Mouse (Mus musculus): ENCODE results near the gene Rtf2. TPM values are rescaled to one million over a fixed set of nuclear protein-coding genes. Genes with fewer than 3 reads are reported as not detected.
A peak's percentile ranks its signal among the peaks of the same experiment; 100 is the strongest.

Rtf2 gene
- polyA plus RNA-seq, 1 experiment from 2014 or later = 74.7 TPM

- H3K27ac ChIP-seq = no peak overlapping the region
- H3K9ac ChIP-seq = no peak overlapping the region
- H3K27me3 ChIP-seq = no peaks in the 10 kb centered on the region
- 60% methylated on average over 2 of the region's 2 CpGs for WGBS
- ATAC-seq (ENCODE audit: insufficient number of reproducible peaks, low FRiP score, low TSS enrichment, low read depth) = no peak
- H3K36me3 ChIP-seq = no peaks in the 10 kb centered on the region
- H3K9me3 ChIP-seq = no peaks in the 10 kb centered on the region
- no peak overlapping the region for H3K4me2 ChIP-seq
- no peak overlapping the region for H3K4me3 ChIP-seq
- 0 out of 2 replicates have a peak, but pooled peaks cover 2% of the 10 kb centered on the region for H3K4me1 ChIP-seq
These were observed 29.7 kb upstream of the Rtf2 start for GRCm38 (mm10) chr2:172410686-172411085.

GRCm38 (mm10) chr2:172411091-172411490 lies 29.3 kb upstream of the Rtf2 start:
- no peaks in the 10 kb centered on the region for H3K36me3 ChIP-seq
- H3K4me2 ChIP-seq = no peak overlapping the region
- no peaks in the 10 kb centered on the region for H3K27me3 ChIP-seq
- H3K4me3 ChIP-seq = no peak overlapping the region
- no peaks in the 10 kb centered on the region for H3K9me3 ChIP-seq
- 0 out of 2 replicates have a peak, but pooled peaks cover 2% of the 10 kb centered on the region for H3K4me1 ChIP-seq
- H3K27ac ChIP-seq = no peak overlapping the region
- peak; percentile 31; the same call in 1 of the 2 replicates for ATAC-seq (ENCODE audit: insufficient number of reproducible peaks, low FRiP score, low TSS enrichment, low read depth)
- 58% methylated on average over 11 of the region's 11 CpGs for WGBS
- no peak overlapping the region for H3K9ac ChIP-seq

DNA sequence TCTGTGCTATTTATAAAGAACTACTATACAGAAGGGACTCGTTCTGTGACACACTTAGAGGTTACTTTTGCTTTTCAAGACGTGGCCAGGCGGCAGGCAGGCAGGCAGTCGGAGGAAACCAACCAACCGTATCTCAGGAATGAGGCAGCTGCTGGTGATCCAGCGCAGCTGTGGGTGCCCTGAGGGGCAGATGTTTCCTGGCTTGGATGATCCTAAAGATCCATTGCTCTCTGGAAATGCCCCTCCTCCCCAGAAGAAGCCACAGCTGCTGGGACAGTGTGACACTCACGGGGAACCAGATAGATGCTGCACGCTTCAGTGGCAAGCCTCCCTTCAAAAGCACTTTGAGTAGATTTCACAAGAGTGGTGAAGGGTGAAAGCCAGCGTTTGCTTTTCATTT lies 27.9 kb upstream of the Rtf2 start:
- no peaks in the 10 kb centered on the region for H3K9me3 ChIP-seq
- ATAC-seq (ENCODE audit: insufficient number of reproducible peaks, low FRiP score, low TSS enrichment, low read depth) = no peak; the same call in 1 of the 2 replicates
- 0 out of 2 replicates have a peak, but pooled peaks cover 2% of the 10 kb centered on the region for H3K4me1 ChIP-seq
- WGBS = 8% methylated on average over 9 of the region's 9 CpGs
- H3K4me2 ChIP-seq = no peak overlapping the region
- H3K36me3 ChIP-seq = no peaks in the 10 kb centered on the region
- H3K27ac ChIP-seq = no peak overlapping the region
- no peaks in the 10 kb centered on the region for H3K27me3 ChIP-seq
- H3K4me3 ChIP-seq = no peak overlapping the region
- H3K9ac ChIP-seq = no peak overlapping the region

DNA sequence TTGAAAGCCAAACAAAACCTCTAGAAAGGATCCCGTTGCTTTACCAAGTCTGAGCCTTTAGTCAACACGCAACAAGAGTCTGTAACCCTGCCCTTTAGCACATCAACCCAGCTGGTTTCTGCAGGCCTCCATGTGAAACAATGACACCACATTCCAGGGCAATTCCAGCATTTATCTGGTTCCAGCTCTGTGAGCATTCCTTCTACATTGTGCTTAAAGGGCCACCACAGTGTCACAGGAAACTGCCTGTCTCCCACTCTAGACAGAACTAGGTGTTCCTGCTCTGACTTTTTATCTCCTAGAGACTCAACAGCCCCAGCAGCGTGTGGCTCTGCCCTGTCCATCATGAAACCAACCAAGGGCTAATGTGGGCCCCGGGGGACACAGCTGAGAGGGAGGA lies 27.1 kb upstream of the Rtf2 start:
- H3K27me3 ChIP-seq = no peaks in the 10 kb centered on the region
- 40% methylated on average over 4 of the region's 4 CpGs for WGBS
- no peak overlapping the region for H3K27ac ChIP-seq
- no peak for ATAC-seq (ENCODE audit: insufficient number of reproducible peaks, low FRiP score, low TSS enrichment, low read depth)
- no peaks in the 10 kb centered on the region for H3K9me3 ChIP-seq
- H3K4me3 ChIP-seq = no peak overlapping the region
- H3K4me2 ChIP-seq = no peak overlapping the region
- H3K36me3 ChIP-seq = no peaks in the 10 kb centered on the region
- no peak overlapping the region for H3K9ac ChIP-seq
- H3K4me1 ChIP-seq = 0 out of 2 replicates have a peak, but pooled peaks cover 2% of the 10 kb centered on the region

DNA sequence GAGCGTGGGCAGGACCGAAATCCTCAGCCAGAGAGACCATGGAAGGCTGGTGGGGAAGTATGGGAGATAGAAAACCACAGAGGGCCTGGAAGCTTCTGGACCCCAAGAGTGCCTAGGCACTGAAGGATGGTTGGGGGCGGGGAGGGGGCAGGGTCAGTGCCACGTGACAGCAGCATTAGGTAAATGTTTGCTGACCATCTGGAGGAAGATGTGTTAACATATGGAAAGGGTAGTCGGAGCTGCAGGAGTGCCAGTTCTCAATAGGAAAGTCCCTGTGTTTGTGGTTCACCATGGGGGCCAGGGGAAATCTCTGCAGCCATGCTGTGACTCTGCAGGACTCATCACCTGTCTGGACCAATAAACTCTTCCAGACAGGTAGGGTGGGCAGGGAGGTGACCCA lies 26.5 kb upstream of the Rtf2 start:
- Histone ChIP-seq H3K9me3 (no peaks in the 10 kb centered on the region), H3K27ac (no peak overlapping the region), H3K4me2 (no peak overlapping the region), H3K27me3 (no peaks in the 10 kb centered on the region), H3K4me3 (no peak overlapping the region), H3K9ac (no peak overlapping the region), H3K4me1 (0 out of 2 replicates have a peak, but pooled peaks cover 2% of the 10 kb centered on the region), H3K36me3 (no peaks in the 10 kb centered on the region)
- no peak for ATAC-seq (ENCODE audit: insufficient number of reproducible peaks, low FRiP score, low TSS enrichment, low read depth)
- 46% methylated on average over 5 of the region's 5 CpGs for WGBS

DNA sequence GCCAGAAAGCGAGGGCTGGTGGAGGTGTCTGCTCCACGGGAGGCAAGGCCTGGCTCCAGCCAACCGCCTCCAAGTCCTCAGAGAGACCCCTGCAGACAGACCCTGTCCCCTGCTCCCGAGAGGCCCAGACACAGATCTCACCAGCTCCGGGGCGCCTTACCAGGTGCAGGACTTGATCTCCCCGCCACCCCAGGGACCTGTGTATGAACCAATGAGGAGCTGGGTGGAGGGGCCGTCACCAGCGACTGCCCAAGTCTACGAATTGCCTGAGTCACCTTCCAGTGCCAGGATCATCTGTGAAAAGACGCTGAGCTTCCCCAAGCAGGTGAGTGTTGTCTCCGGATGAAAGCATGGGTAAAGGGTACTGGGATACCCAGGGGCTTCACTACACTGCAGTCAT lies 24.1 kb upstream of the Rtf2 start:
- no peak overlapping the region for H3K9ac ChIP-seq
- no peak for ATAC-seq (ENCODE audit: insufficient number of reproducible peaks, low FRiP score, low TSS enrichment, low read depth)
- no peak overlapping the region for H3K4me2 ChIP-seq
- H3K4me1 ChIP-seq = 0 out of 2 replicates have a peak, but pooled peaks cover 2% of the 10 kb centered on the region
- H3K9me3 ChIP-seq = no peaks in the 10 kb centered on the region
- no peaks in the 10 kb centered on the region for H3K27me3 ChIP-seq
- 63% methylated on average over 12 of the region's 12 CpGs for WGBS
- H3K36me3 ChIP-seq = no peaks in the 10 kb centered on the region
- no peak overlapping the region for H3K27ac ChIP-seq
- no peak overlapping the region for H3K4me3 ChIP-seq

- Histone ChIP-seq H3K4me1 (0 out of 2 replicates have a peak, but pooled peaks cover 2% of the 10 kb centered on the region), H3K4me2 (no peak overlapping the region), H3K27ac (no peak overlapping the region), H3K9ac (no peak overlapping the region), H3K27me3 (no peaks in the 10 kb centered on the region), H3K4me3 (no peak overlapping the region), H3K9me3 (no peaks in the 10 kb centered on the region), H3K36me3 (no peaks in the 10 kb centered on the region)
- 81% methylated on average over 5 of the region's 5 CpGs for WGBS
- ATAC-seq (ENCODE audit: insufficient number of reproducible peaks, low FRiP score, low TSS enrichment, low read depth) = no peak
These were observed 23.5 kb upstream of the Rtf2 start for GRCm38 (mm10) chr2:172416876-172417275.

GRCm38 (mm10) chr2:172418208-172418607 lies 22.1 kb upstream of the Rtf2 start:
- H3K9ac ChIP-seq = no peak overlapping the region
- H3K27ac ChIP-seq = no peak overlapping the region
- ATAC-seq (ENCODE audit: insufficient number of reproducible peaks, low FRiP score, low TSS enrichment, low read depth) = no peak
- no peak overlapping the region for H3K4me2 ChIP-seq
- H3K4me3 ChIP-seq = no peak overlapping the region
- WGBS = 89% methylated on average over 5 of the region's 5 CpGs
- 0 out of 2 replicates have a peak, but pooled peaks cover 2% of the 10 kb centered on the region for H3K4me1 ChIP-seq
- no peaks in the 10 kb centered on the region for H3K36me3 ChIP-seq
- H3K9me3 ChIP-seq = no peaks in the 10 kb centered on the region
- H3K27me3 ChIP-seq = no peaks in the 10 kb centered on the region

GRCm38 (mm10) chr2:172430609-172431008 lies 9.7 kb upstream of the Rtf2 start:
- H3K4me2 ChIP-seq = no peak overlapping the region
- H3K9ac ChIP-seq = no peak overlapping the region
- no peak overlapping the region for H3K4me3 ChIP-seq
- no peaks in the 10 kb centered on the region for H3K36me3 ChIP-seq
- H3K27me3 ChIP-seq = no peaks in the 10 kb centered on the region
- no peak for ATAC-seq (ENCODE audit: insufficient number of reproducible peaks, low FRiP score, low TSS enrichment, low read depth)
- no peaks in the 10 kb centered on the region for H3K4me1 ChIP-seq
- H3K27ac ChIP-seq = no peak overlapping the region
- H3K9me3 ChIP-seq = no peaks in the 10 kb centered on the region
- 72% methylated on average over 1 of the region's 1 CpGs for WGBS

GRCm38 (mm10) chr2:172433746-172434145 lies 6.6 kb upstream of the Rtf2 start:
- H3K4me1 ChIP-seq = no peaks in the 10 kb centered on the region
- H3K4me2 ChIP-seq = no peak overlapping the region
- H3K4me3 ChIP-seq = no peak overlapping the region
- whole genome bisulfite sequencing = 44% methylated on average over 5 of the region's 5 CpGs
- ATAC-seq (ENCODE audit: insufficient number of reproducible peaks, low FRiP score, low TSS enrichment, low read depth) = no peak
- no peak overlapping the region for H3K27ac ChIP-seq
- H3K9me3 ChIP-seq = no peaks in the 10 kb centered on the region
- H3K36me3 ChIP-seq = no peaks in the 10 kb centered on the region
- H3K9ac ChIP-seq = no peak overlapping the region
- H3K27me3 ChIP-seq = no peaks in the 10 kb centered on the region

DNA sequence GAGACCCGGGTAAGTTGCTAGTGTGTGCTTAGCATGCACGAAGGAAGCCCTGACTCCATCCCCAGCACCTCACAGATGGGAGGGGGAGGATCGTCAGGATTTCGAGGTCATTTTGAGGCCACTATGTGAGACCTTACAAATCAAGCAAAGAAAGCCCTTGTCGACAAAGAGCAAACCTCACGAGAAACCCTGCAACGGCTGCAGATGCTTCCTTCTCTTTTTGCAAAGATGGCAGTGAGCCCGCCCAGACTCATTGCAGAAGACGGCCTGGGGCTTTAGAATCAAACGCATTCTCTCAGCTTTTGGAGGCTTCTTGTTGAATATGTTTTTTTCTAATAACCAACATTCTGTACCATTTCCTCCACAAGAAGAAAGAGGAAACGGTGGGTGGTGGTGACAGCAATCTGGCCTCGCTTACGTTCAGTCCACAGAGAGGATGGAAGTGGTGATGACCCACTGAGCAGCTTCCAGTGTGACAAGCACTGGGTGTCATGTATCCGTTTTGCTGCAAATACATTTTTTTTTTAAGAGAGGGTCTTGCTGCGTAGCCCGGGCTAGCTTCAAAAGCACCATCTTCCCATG lies 2.9 kb upstream of the Rtf2 start:
- peaks cover 18% of the 10 kb centered on the region for H3K4me1 ChIP-seq
- no peak overlapping the region for H3K4me2 ChIP-seq
- H3K27me3 ChIP-seq = no peaks in the 10 kb centered on the region
- no peak overlapping the region for H3K4me3 ChIP-seq
- no peak overlapping the region for H3K27ac ChIP-seq
- no peak for ATAC-seq (ENCODE audit: insufficient number of reproducible peaks, low FRiP score, low TSS enrichment, low read depth)
- no peaks in the 10 kb centered on the region for H3K36me3 ChIP-seq
- no peak overlapping the region for H3K9ac ChIP-seq
- no peaks in the 10 kb centered on the region for H3K9me3 ChIP-seq
- 63% methylated on average over 16 of the region's 16 CpGs for WGBS

- H3K36me3 ChIP-seq = peaks cover 11% of the 10 kb centered on the region
- peaks cover 18% of the 10 kb centered on the region for H3K4me1 ChIP-seq
- under 1% methylated on average over 21 of the region's 21 CpGs for WGBS
- peak overlapping the region; percentile 50 for H3K9ac ChIP-seq
- H3K27me3 ChIP-seq = no peaks in the 10 kb centered on the region
- H3K4me3 ChIP-seq = peak overlapping the region; percentile 76
- ATAC-seq (ENCODE audit: insufficient number of reproducible peaks, low FRiP score, low TSS enrichment, low read depth) = peak; percentile 26; the same call in 1 of the 2 replicates
- peak overlapping the region; percentile 68; the same call in 1 of the 2 replicates for H3K27ac ChIP-seq
- H3K9me3 ChIP-seq = no peaks in the 10 kb centered on the region
- peak overlapping the region; percentile 82 for H3K4me2 ChIP-seq
These were observed 267 bp downstream of the Rtf2 start for GRCm38 (mm10) chr2:172440640-172441005.

DNA sequence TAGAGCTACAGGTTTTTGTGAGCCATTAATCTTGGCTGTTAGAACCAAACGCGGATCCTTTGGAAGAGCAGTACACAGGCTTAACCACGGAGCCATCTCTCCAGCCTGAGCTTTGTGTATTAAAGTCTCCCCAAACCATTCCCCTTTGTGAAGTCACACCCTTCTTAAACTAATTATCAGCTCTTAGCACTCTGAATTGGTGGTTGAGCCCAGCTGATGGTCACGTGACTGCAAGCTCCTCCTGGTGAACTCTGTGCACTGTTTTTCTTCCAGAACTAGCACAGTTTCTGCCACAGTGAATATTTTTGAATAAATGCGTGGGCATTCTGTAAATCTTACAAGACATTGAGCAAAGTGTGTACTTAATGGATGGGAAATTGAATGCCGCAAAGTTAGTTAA lies 820 bp downstream of the Rtf2 start:
- Histone ChIP-seq H3K9me3 (no peaks in the 10 kb centered on the region), H3K4me3 (peak overlapping the region; percentile 76), H3K4me1 (peaks cover 18% of the 10 kb centered on the region), H3K27ac (no peak overlapping the region), H3K9ac (peak overlapping the region; percentile 50), H3K27me3 (no peaks in the 10 kb centered on the region), H3K4me2 (peak overlapping the region; percentile 82), H3K36me3 (peaks cover 16% of the 10 kb centered on the region)
- WGBS = 34% methylated on average over 6 of the region's 6 CpGs
- no peak for ATAC-seq (ENCODE audit: insufficient number of reproducible peaks, low FRiP score, low TSS enrichment, low read depth)
